Mouse (Mus musculus) adipocyte (in vitro differentiated cells): ENCODE results near the gene Zfyve9.

Experiments used
- DNase-seq: peaks from one replicate; pipeline ENCODE4 v3.0.0-alpha.2; 2016; ENCODE audit warnings: low spot score

The Zfyve9 gene

DNA sequence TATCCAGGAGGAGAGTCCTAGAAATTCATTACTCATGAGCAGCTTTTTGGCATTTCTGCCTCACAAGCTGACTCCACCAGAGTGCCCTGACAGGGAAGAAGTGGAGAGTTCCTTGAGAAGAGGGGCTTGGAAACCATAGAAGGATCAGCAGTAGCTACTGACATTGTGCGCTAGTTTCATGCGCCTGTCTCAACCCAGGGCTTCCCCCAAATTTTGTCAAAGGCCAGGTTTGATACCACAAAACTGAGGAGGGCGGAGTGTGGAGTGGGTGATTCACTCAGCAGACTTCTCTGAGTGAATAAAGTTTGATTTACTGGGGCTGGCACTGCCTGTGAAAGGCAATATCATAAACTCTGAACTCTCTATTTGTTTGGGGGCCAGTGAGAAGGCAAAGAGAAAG is 171.9 kb downstream of the Zfyve9 start:
- DNase-seq, result no peak

DNA sequence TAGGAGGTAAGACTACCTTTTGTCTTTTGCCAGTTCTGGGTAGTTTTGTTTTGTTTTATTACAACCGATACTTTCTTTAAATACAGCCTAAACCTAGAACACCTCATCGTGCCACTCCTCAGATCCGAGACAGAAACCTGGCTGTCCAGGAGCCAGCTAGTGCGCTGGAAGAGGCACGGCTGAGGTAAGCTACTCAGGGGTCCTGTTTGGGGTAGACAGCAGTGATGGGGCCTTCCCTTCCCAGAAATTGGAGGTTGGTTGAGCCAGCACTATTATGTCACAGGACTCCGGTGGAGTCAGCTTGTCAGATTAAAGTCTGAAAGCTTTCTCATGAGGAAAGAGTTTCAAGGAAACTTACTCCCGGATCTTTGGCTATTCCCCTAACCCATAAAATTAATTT is 178.7 kb downstream of the Zfyve9 start:
- DNase-seq, result no peak

DNA sequence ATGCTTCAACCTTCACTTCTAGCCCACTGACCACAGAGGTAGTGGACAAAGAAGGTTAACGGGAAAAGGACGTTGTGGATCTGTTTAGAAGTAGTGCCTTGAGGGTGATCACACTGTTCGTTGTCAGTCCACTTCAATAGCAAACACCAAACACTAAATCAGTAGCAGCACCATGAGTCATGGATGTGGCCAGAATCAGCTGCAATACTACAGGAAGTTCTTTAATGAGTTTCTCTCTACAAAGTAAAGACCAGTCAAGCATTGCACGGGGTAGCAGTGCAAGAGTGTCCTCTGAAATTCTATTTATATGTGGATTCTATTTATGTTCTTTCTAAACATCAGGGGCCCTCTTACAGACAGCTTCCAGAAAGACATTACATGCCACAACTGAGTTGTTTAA is 182.3 kb downstream of the Zfyve9 start:
- no peak for DNase-seq

DNA sequence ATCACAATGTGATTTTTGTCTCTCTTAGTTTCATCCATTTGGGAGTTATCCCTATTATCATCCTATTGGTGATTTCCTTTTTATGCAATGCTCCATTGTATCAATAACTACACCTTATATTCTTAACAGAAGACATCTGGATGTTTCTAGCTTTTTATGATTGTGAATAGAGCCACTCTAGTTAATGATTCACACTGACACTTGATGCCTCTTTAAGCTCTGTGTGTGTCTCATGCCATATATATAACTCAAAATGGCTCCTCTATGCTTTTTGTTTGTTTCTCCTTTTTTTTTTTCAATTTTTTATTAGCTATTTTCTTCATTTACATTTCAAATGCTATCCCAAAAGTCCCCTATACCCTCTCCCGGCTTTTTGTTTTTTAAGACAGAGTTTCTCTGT is 184.8 kb downstream of the Zfyve9 start:
- DNase-seq, result no peak

DNA sequence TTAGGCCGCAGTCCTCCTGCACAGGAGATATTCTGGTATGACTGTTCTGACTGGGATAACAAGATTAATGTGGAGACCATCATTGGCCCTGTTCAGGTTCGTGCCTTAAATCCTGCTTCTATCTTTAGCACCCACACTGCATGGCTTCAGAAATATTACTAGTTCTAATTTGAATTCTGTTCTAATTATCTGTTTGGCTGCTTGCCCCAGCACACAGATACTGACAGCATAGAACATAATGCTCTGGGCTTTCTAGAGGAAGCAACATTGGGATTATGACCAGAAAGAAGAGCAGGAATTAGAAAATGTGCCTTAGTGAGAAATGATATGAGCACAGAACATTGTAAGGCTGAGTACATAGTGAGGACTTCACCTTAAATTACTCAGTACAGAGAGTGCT is 187.2 kb downstream of the Zfyve9 start:
- DNase-seq, result no peak
